Mouse (Mus musculus) ES-Bruce4 (cell line): ENCODE data around the gene Arl15. TPM values are rescaled to one million over a fixed set of nuclear protein-coding genes. Genes with fewer than 3 reads are reported as not detected.

Source experiments
- H3K27ac ChIP-seq: 2 replicates; pipeline ENCODE4 v1.5.1; 2012; ENCODE audit warnings: low read length, inconsistent platforms; ENCODE audit not compliant: insufficient read depth
- H3K27me3 ChIP-seq: 2 replicates; pipeline ENCODE4 v1.6.1; 2012; ENCODE audit warnings: mild to moderate bottlenecking, low read length, inconsistent platforms; ENCODE audit not compliant: control insufficient read depth, poor library complexity, insufficient read depth, severe bottlenecking
- H3K36me3 ChIP-seq: 2 replicates; pipeline ENCODE4 v1.6.1; 2012; ENCODE audit warnings: inconsistent platforms, mild to moderate bottlenecking, low read length, moderate library complexity; ENCODE audit not compliant: control insufficient read depth, poor library complexity, insufficient read depth, severe bottlenecking
- H3K4me1 ChIP-seq: one replicate; pipeline ENCODE4 v1.8.1; 2011; ENCODE audit warnings: low read length; ENCODE audit not compliant: control insufficient read depth, insufficient read depth
- H3K4me3 ChIP-seq: 2 replicates; pipeline ENCODE4 v1.5.1; 2011; ENCODE audit warnings: low read depth, mild to moderate bottlenecking, low read length
- H3K9ac ChIP-seq: 2 replicates; pipeline ENCODE4 v1.6.1; 2012; ENCODE audit warnings: low read depth, mild to moderate bottlenecking, inconsistent platforms; ENCODE audit not compliant: poor library complexity, severe bottlenecking
- H3K9me3 ChIP-seq: replicated peaks from 2 replicates; pipeline ENCODE4 v1.6.1; 2012; ENCODE audit warnings: mild to moderate bottlenecking, low read length, inconsistent platforms; ENCODE audit not compliant: control insufficient read depth, poor library complexity, insufficient read depth, severe bottlenecking
- CTCF ChIP-seq: IDR thresholded peaks from one replicate; pipeline ENCODE4 v1.8.1; 2011; ENCODE audit warnings: low read depth, low read length
- EP300 ChIP-seq: IDR thresholded peaks from 2 replicates; pipeline ENCODE4 v1.6.1; 2011; ENCODE audit warnings: low read depth, low read length; ENCODE audit not compliant: insufficient read depth
- POLR2A ChIP-seq: IDR thresholded peaks from one replicate; pipeline ENCODE4 v1.8.1; 2011; ENCODE audit warnings: low read length; ENCODE audit not compliant: insufficient read depth
- polyA plus RNA-seq: library from polyadenylated mRNA; stranded (reverse); fragments of >200 nt; gene quantifications from 2 replicates; pipeline ENCODE4 v1.2.4, GENCODE M21; 2011; ENCODE audit warnings: low read depth; ENCODE audit not compliant: missing spikeins, insufficient read depth, insufficient read length

The Arl15 gene
- polyA plus RNA-seq, 1 experiment = 53.3 TPM

DNA sequence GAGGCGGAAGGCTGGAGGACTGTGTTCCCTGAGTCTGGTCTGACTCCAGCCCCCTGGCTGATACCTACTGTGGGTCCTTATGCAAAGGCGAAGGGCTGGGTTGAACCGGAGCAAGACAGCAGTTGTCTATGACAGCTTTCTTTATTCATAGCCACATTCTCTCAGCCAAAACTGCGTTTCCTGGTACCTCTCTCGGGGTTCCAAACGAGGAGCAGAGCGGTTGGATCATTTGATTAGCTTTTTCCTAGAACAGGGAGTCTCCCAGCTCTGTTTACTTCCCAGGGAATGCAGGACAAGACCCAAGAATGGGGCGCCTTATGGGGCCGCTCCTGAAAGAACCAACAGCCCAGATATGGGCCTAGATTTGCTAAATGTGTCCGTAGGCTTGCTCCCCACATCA, 396.6 kb downstream of the Arl15 start:
- H3K4me1 ChIP-seq = no peaks in the 10 kb centered on the region

GRCm38 (mm10) chr13:114198252-114198799, 404.0 kb downstream of the Arl15 start:
- TF ChIP-seq POLR2A = no peak
- no peak for TF ChIP-seq EP300
- no peak for TF ChIP-seq CTCF
- Histone ChIP-seq H3K9ac (no peak overlapping the region), H3K27me3 (no peaks in the 10 kb centered on the region), H3K4me1 (no peaks in the 10 kb centered on the region), H3K4me3 (no peak overlapping the region), H3K36me3 (no peaks in the 10 kb centered on the region), H3K9me3 (no peaks in the 10 kb centered on the region), H3K27ac (no peak overlapping the region)

More for the DNA sequence above, 396.6 kb downstream of the Arl15 start:
- Histone ChIP-seq H3K27ac (no peak overlapping the region), H3K36me3 (no peaks in the 10 kb centered on the region), H3K4me3 (no peak overlapping the region), H3K9ac (no peak overlapping the region), H3K27me3 (no peaks in the 10 kb centered on the region), H3K9me3 (no peaks in the 10 kb centered on the region)
- TF ChIP-seq CTCF = no peak
- TF ChIP-seq POLR2A = no peak
- no peak for TF ChIP-seq EP300

- Histone ChIP-seq H3K27me3 (no peaks in the 10 kb centered on the region), H3K9me3 (no peaks in the 10 kb centered on the region), H3K4me1 (no peaks in the 10 kb centered on the region), H3K4me3 (no peak overlapping the region), H3K36me3 (no peaks in the 10 kb centered on the region), H3K9ac (no peak overlapping the region), H3K27ac (no peak overlapping the region)
- TF ChIP-seq EP300 = no peak
Measured at GRCm38 (mm10) chr13:114199746-114200145, 405.4 kb downstream of the Arl15 start.

DNA sequence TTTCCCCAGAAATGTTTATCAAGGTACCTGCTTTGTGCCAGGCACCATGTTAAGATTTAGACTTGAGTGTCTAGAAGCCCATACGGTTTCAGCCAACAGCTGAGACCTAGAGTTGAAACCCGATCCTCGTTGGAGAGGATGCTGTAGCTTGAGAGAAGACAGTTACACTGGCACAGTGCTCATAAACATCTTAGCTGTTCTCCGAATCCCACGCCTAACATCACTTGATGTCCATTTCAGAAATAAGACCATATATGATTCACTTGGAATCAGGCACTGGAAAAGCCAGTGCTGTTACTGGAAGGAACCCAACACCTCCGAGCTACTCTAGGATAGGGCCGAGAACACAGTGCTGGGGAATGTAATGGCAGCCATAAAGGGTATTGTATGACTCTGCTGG, 406.2 kb downstream of the Arl15 start:
- H3K27me3 ChIP-seq = no peaks in the 10 kb centered on the region
- TF ChIP-seq CTCF = no peak
- TF ChIP-seq POLR2A = no peak
- no peak for TF ChIP-seq EP300
- H3K9ac ChIP-seq = no peak overlapping the region
- H3K4me3 ChIP-seq = no peak overlapping the region
- H3K4me1 ChIP-seq = no peaks in the 10 kb centered on the region
- no peaks in the 10 kb centered on the region for H3K36me3 ChIP-seq
- H3K9me3 ChIP-seq = no peaks in the 10 kb centered on the region
- H3K27ac ChIP-seq = no peak overlapping the region

GRCm38 (mm10) chr13:114202806-114203570, 408.7 kb downstream of the Arl15 start:
- Histone ChIP-seq H3K4me1 (no peaks in the 10 kb centered on the region), H3K27me3 (no peaks in the 10 kb centered on the region), H3K36me3 (no peaks in the 10 kb centered on the region), H3K4me3 (no peak overlapping the region), H3K27ac (no peak overlapping the region), H3K9ac (no peak overlapping the region), H3K9me3 (no peaks in the 10 kb centered on the region)
- TF ChIP-seq POLR2A (no peak), CTCF (no peak), EP300 (no peak)

Other genes starting within 250 kb of the Arl15 start
- gene Snx18, start 175.9 kb upstream of the Arl15 start, polyA plus RNA-seq = 36.7 and 42.4 TPM in 2 replicates
- not detected in 2 replicates for gene Hspb3, start 130.8 kb upstream of the Arl15 start, polyA plus RNA-seq